Mouse (Mus musculus): ENCODE results near the gene C730034F03Rik.

- TF ChIP-seq CTCF (IDR thresholded peaks at IDR 0.05; ENCODE audit: control insufficient read depth, insufficient read depth, insufficient replicate concordance, low read depth, low read length), result no peak
- no peak for TF ChIP-seq POLR2A (IDR thresholded peaks at IDR 0.05; ENCODE audit: control insufficient read depth, low read depth, low read length)
Observed at GRCm38 (mm10) chr15:89398146-89398545, 31.2 kb upstream of the C730034F03Rik start.

Measured in testis, adult 2 months (tissue).